Mouse (Mus musculus): ENCODE measurements around the gene Bicd2. TPM values are rescaled to one million over a fixed set of nuclear protein-coding genes. Genes with fewer than 3 reads are reported as not detected.

The Bicd2 gene
- polyA plus RNA-seq, 1 experiment from 2014 or later: 32.1 TPM

GRCm38 (mm10) chr13:49396798-49397197, 55.4 kb downstream of the Bicd2 start:
- no peak overlapping the region for H3K4me2 ChIP-seq (ENCODE audit: low read depth, low read length)
- no peak overlapping the region for H3K9ac ChIP-seq (ENCODE audit: low read length)
- H3K4me1 ChIP-seq (replicated peaks; ENCODE audit: control insufficient read depth, insufficient read depth, low read length): no peaks in the 10 kb centered on the region
- no peak overlapping the region for H3K27ac ChIP-seq (ENCODE audit: low read length)
- no peaks in the 10 kb centered on the region for H3K27me3 ChIP-seq (ENCODE audit: control insufficient read depth, insufficient read depth, low read depth, low read length)
- ATAC-seq (ENCODE audit: low read depth): no peak
- no peaks in the 10 kb centered on the region for H3K9me3 ChIP-seq (ENCODE audit: control insufficient read depth, low read length)
- 57% methylated on average over 1 of the region's 1 CpGs for WGBS
- no peak overlapping the region for H3K4me3 ChIP-seq (ENCODE audit: low read length)
- H3K36me3 ChIP-seq (ENCODE audit: control insufficient read depth, insufficient read depth, low read length): no peaks in the 10 kb centered on the region

- Histone ChIP-seq H3K36me3 (ENCODE audit: control insufficient read depth, insufficient read depth, low read length) (no peaks in the 10 kb centered on the region), H3K27ac (ENCODE audit: low read length) (no peak overlapping the region), H3K4me2 (ENCODE audit: low read depth, low read length) (no peak overlapping the region), H3K9ac (ENCODE audit: low read length) (no peak overlapping the region), H3K4me1 (replicated peaks; ENCODE audit: control insufficient read depth, insufficient read depth, low read length) (no peaks in the 10 kb centered on the region), H3K27me3 (ENCODE audit: control insufficient read depth, insufficient read depth, low read depth, low read length) (no peaks in the 10 kb centered on the region), H3K9me3 (ENCODE audit: control insufficient read depth, low read length) (no peaks in the 10 kb centered on the region), H3K4me3 (ENCODE audit: low read length) (no peak overlapping the region)
- WGBS: 62% methylated on average over 8 of the region's 8 CpGs
- no peak for ATAC-seq (ENCODE audit: low read depth)
Measured at GRCm38 (mm10) chr13:49398191-49398590, 56.8 kb downstream of the Bicd2 start.

- no peak overlapping the region for H3K4me2 ChIP-seq (ENCODE audit: low read depth, low read length)
- no peak overlapping the region for H3K4me3 ChIP-seq (ENCODE audit: low read length)
- peak; percentile 20; the same call in 1 of the 2 replicates for ATAC-seq (ENCODE audit: low read depth)
- H3K9ac ChIP-seq (ENCODE audit: low read length): no peak overlapping the region
- H3K4me1 ChIP-seq (replicated peaks; ENCODE audit: control insufficient read depth, insufficient read depth, low read length): no peaks in the 10 kb centered on the region
- H3K9me3 ChIP-seq (ENCODE audit: control insufficient read depth, low read length): no peaks in the 10 kb centered on the region
- no peak overlapping the region for H3K27ac ChIP-seq (ENCODE audit: low read length)
- H3K36me3 ChIP-seq (ENCODE audit: control insufficient read depth, insufficient read depth, low read length): no peaks in the 10 kb centered on the region
- 37% methylated on average over 6 of the region's 6 CpGs for WGBS
- H3K27me3 ChIP-seq (ENCODE audit: control insufficient read depth, insufficient read depth, low read depth, low read length): no peaks in the 10 kb centered on the region
Measured at GRCm38 (mm10) chr13:49400139-49400538, 58.8 kb downstream of the Bicd2 start.

- ATAC-seq (ENCODE audit: low read depth): 0 out of 2 replicates have a peak, but pooled peaks have one; percentile 12
- Histone ChIP-seq H3K27ac (ENCODE audit: low read length) (no peak overlapping the region), H3K36me3 (ENCODE audit: control insufficient read depth, insufficient read depth, low read length) (no peaks in the 10 kb centered on the region), H3K9me3 (ENCODE audit: control insufficient read depth, low read length) (no peaks in the 10 kb centered on the region), H3K4me3 (ENCODE audit: low read length) (no peak overlapping the region), H3K9ac (ENCODE audit: low read length) (no peak overlapping the region), H3K4me2 (ENCODE audit: low read depth, low read length) (no peak overlapping the region), H3K27me3 (ENCODE audit: control insufficient read depth, insufficient read depth, low read depth, low read length) (no peaks in the 10 kb centered on the region), H3K4me1 (replicated peaks; ENCODE audit: control insufficient read depth, insufficient read depth, low read length) (no peaks in the 10 kb centered on the region)
- 51% methylated on average over 2 of the region's 2 CpGs for WGBS
Measured at GRCm38 (mm10) chr13:49402628-49403027, 61.2 kb downstream of the Bicd2 start.

- Histone ChIP-seq H3K27me3 (ENCODE audit: control insufficient read depth, insufficient read depth, low read depth, low read length) (no peaks in the 10 kb centered on the region), H3K9ac (ENCODE audit: low read length) (no peak overlapping the region), H3K4me1 (replicated peaks; ENCODE audit: control insufficient read depth, insufficient read depth, low read length) (no peaks in the 10 kb centered on the region), H3K4me2 (ENCODE audit: low read depth, low read length) (no peak overlapping the region), H3K4me3 (ENCODE audit: low read length) (no peak overlapping the region), H3K9me3 (ENCODE audit: control insufficient read depth, low read length) (no peaks in the 10 kb centered on the region), H3K27ac (ENCODE audit: low read length) (no peak overlapping the region), H3K36me3 (ENCODE audit: control insufficient read depth, insufficient read depth, low read length) (no peaks in the 10 kb centered on the region)
- no peak for ATAC-seq (ENCODE audit: low read depth)
Measured at GRCm38 (mm10) chr13:49407795-49408194, 66.4 kb downstream of the Bicd2 start.

GRCm38 (mm10) chr13:49420754-49421605, 79.6 kb downstream of the Bicd2 start, which contains the start of gene Ippk:
TSS of gene Ippk (plus strand) at chr13:49421249.
- peak within 1 kb of the TSS; percentile 92 for H3K4me3 ChIP-seq (ENCODE audit: low read length)
- WGBS: under 1% methylated on average over 51 of the region's 69 CpGs
- H3K27ac ChIP-seq (ENCODE audit: low read length): peak within 1 kb of the TSS; percentile 83
- no peaks in the 10 kb centered on the region for H3K27me3 ChIP-seq (ENCODE audit: control insufficient read depth, insufficient read depth, low read depth, low read length)
- H3K9me3 ChIP-seq (ENCODE audit: control insufficient read depth, low read length): no peaks in the 10 kb centered on the region
- peak; percentile 99 for ATAC-seq (ENCODE audit: low read depth)
- peaks cover 14% of the 10 kb centered on the region for H3K4me1 ChIP-seq (replicated peaks; ENCODE audit: control insufficient read depth, insufficient read depth, low read length)
- H3K4me2 ChIP-seq (ENCODE audit: low read depth, low read length): peak within 1 kb of the TSS; percentile 92
- peak within 1 kb of the TSS; percentile 91 for H3K9ac ChIP-seq (ENCODE audit: low read length)
- H3K36me3 ChIP-seq (ENCODE audit: control insufficient read depth, insufficient read depth, low read length): no peaks in the 10 kb centered on the region

- ATAC-seq (ENCODE audit: low read depth): no peak; the same call in 1 of the 2 replicates
- Histone ChIP-seq H3K4me2 (ENCODE audit: low read depth, low read length) (peak overlapping the region; percentile 92), H3K27me3 (ENCODE audit: control insufficient read depth, insufficient read depth, low read depth, low read length) (no peaks in the 10 kb centered on the region)
Measured at GRCm38 (mm10) chr13:49421606-49421917, 80.2 kb downstream of the Bicd2 start.

GRCm38 (mm10) chr13:49421959-49422358, 80.6 kb downstream of the Bicd2 start:
- H3K27ac ChIP-seq (ENCODE audit: low read length): no peak overlapping the region

More at GRCm38 (mm10) chr13:49421606-49421917, 80.2 kb downstream of the Bicd2 start:
- H3K36me3 ChIP-seq (ENCODE audit: control insufficient read depth, insufficient read depth, low read length): no peaks in the 10 kb centered on the region
- H3K9ac ChIP-seq (ENCODE audit: low read length): peak overlapping the region; percentile 87
- peak overlapping the region; percentile 47; the same call in 1 of the 2 replicates for H3K27ac ChIP-seq (ENCODE audit: low read length)
- H3K9me3 ChIP-seq (ENCODE audit: control insufficient read depth, low read length): no peaks in the 10 kb centered on the region
- peak overlapping the region; percentile 92 for H3K4me3 ChIP-seq (ENCODE audit: low read length)
- WGBS: under 1% methylated on average over 15 of the region's 15 CpGs
- H3K4me1 ChIP-seq (replicated peaks; ENCODE audit: control insufficient read depth, insufficient read depth, low read length): peaks cover 14% of the 10 kb centered on the region

GRCm38 (mm10) chr13:49426736-49427135, 85.4 kb downstream of the Bicd2 start:
- H3K27me3 ChIP-seq (ENCODE audit: control insufficient read depth, insufficient read depth, low read depth, low read length): no peaks in the 10 kb centered on the region
- no peak overlapping the region for H3K9ac ChIP-seq (ENCODE audit: low read length)
- 86% methylated on average over 3 of the region's 3 CpGs for WGBS
- H3K9me3 ChIP-seq (ENCODE audit: control insufficient read depth, low read length): no peaks in the 10 kb centered on the region
- no peak for ATAC-seq (ENCODE audit: low read depth)
- no peak overlapping the region for H3K4me2 ChIP-seq (ENCODE audit: low read depth, low read length)
- no peak overlapping the region for H3K4me3 ChIP-seq (ENCODE audit: low read length)
- peaks cover 18% of the 10 kb centered on the region for H3K4me1 ChIP-seq (replicated peaks; ENCODE audit: control insufficient read depth, insufficient read depth, low read length)
- no peaks in the 10 kb centered on the region for H3K36me3 ChIP-seq (ENCODE audit: control insufficient read depth, insufficient read depth, low read length)
- no peak overlapping the region for H3K27ac ChIP-seq (ENCODE audit: low read length)

More at GRCm38 (mm10) chr13:49421959-49422358, 80.6 kb downstream of the Bicd2 start:
- Histone ChIP-seq H3K4me3 (ENCODE audit: low read length) (peak overlapping the region; percentile 92), H3K36me3 (ENCODE audit: control insufficient read depth, insufficient read depth, low read length) (no peaks in the 10 kb centered on the region), H3K9me3 (ENCODE audit: control insufficient read depth, low read length) (no peaks in the 10 kb centered on the region), H3K9ac (ENCODE audit: low read length) (peak overlapping the region; percentile 87), H3K4me2 (ENCODE audit: low read depth, low read length) (peak overlapping the region; percentile 92), H3K27me3 (ENCODE audit: control insufficient read depth, insufficient read depth, low read depth, low read length) (no peaks in the 10 kb centered on the region), H3K4me1 (replicated peaks; ENCODE audit: control insufficient read depth, insufficient read depth, low read length) (peaks cover 14% of the 10 kb centered on the region)
- no peak for ATAC-seq (ENCODE audit: low read depth)
- WGBS: 12% methylated on average over 4 of the region's 4 CpGs

All from lung, embryonic 16.5 days (tissue).